Mouse (Mus musculus) cerebellum, adult 2 months (tissue): ENCODE results near the gene Dlx2. TPM values are rescaled to one million over a fixed set of nuclear protein-coding genes. Genes with fewer than 3 reads are reported as not detected.
A peak's percentile ranks its signal among the peaks of the same experiment; 100 is the strongest.

Experiments used
- DNase-seq, 2 experiments: peaks; one replicate each; pipeline ENCODE4 v3.0.0; 2021
- H3K27ac ChIP-seq: fragments of 200-500 bp; 2 replicates; pipeline ENCODE4 v1.5.1; 2012; ENCODE audit warnings: low read length, control low read depth, inconsistent platforms; ENCODE audit not compliant: insufficient read depth
- H3K27me3 ChIP-seq: fragments of 200-500 bp; 2 replicates; pipeline ENCODE4 v1.6.1; 2012; ENCODE audit warnings: inconsistent platforms, mild to moderate bottlenecking, low read length, moderate library complexity; ENCODE audit not compliant: control insufficient read depth, insufficient read depth
- H3K4me1 ChIP-seq: fragments of 200-500 bp; 2 replicates; pipeline ENCODE4 v1.6.1; 2011; ENCODE audit warnings: low read length; ENCODE audit not compliant: control insufficient read depth, insufficient read depth
- H3K4me3 ChIP-seq: fragments of 200-500 bp; replicated peaks from 2 replicates; pipeline ENCODE3; 2011; ENCODE audit warnings: mild to moderate bottlenecking, low read depth, low read length, control low read depth; ENCODE audit not compliant: insufficient read depth
- CTCF ChIP-seq: fragments of 200-500 bp; IDR thresholded peaks from 2 replicates; pipeline ENCODE4 v1.5.1; 2011; ENCODE audit warnings: low read depth, mild to moderate bottlenecking, control low read depth, low read length, moderate library complexity, borderline replicate concordance; ENCODE audit not compliant: insufficient read depth
- POLR2A ChIP-seq: fragments of 200-500 bp; IDR thresholded peaks from 2 replicates; pipeline ENCODE4 v1.6.1; 2011; ENCODE audit warnings: low read length, control low read depth, borderline replicate concordance; ENCODE audit not compliant: insufficient read depth
- WGBS: fragments of 180-500 bp; shearing (Covaris S2); methylation state at CpG from one replicate; pipeline ENCODE4 v1.1.7; 2018; 5-methylcytosine and 5-hydroxymethylcytosine counted together
- polyA plus RNA-seq: library from polyadenylated mRNA; depleted of rRNA; stranded (reverse); fragments of >200 nt; gene quantifications from 2 replicates; pipeline ENCODE4 v1.2.3, GENCODE M21; 2012

Dlx2 gene
- polyA plus RNA-seq, 1 experiment: not detected

- H3K27me3 ChIP-seq: peaks cover 10% of the 10 kb centered on the region; the same call in 1 of the 2 replicates
- TF ChIP-seq POLR2A (no peak), CTCF (no peak)
- no peak within 1 kb of the TSS for H3K4me3 ChIP-seq
- peak in 1 of 2 experiments; percentile 15 for DNase-seq
- H3K4me1 ChIP-seq: 0 out of 2 replicates have a peak, but pooled peaks cover 2% of the 10 kb centered on the region
- no peak within 1 kb of the TSS for H3K27ac ChIP-seq
- WGBS: 5% methylated on average over 26 of the region's 26 CpGs
Measured at GRCm38 (mm10) chr2:71528014-71528713, 18.4 kb downstream of the Dlx2 start, which contains the start of gene Dlx1. Gene Dlx1, plus strand, starts transcription at chr2:71528113.

- TF ChIP-seq CTCF (no peak), POLR2A (no peak)
- DNase-seq: peak in 1 of 2 experiments; percentile 25
- Histone ChIP-seq H3K27me3 (peaks cover 8% of the 10 kb centered on the region; the same call in 1 of the 2 replicates), H3K4me1 (0 out of 2 replicates have a peak, but pooled peaks cover 2% of the 10 kb centered on the region), H3K27ac (no peak overlapping the region), H3K4me3 (no peak overlapping the region)
- 6% methylated on average over 24 of the region's 24 CpGs for WGBS
Measured at GRCm38 (mm10) chr2:71527323-71528013, 19.1 kb downstream of the Dlx2 start.

DNA sequence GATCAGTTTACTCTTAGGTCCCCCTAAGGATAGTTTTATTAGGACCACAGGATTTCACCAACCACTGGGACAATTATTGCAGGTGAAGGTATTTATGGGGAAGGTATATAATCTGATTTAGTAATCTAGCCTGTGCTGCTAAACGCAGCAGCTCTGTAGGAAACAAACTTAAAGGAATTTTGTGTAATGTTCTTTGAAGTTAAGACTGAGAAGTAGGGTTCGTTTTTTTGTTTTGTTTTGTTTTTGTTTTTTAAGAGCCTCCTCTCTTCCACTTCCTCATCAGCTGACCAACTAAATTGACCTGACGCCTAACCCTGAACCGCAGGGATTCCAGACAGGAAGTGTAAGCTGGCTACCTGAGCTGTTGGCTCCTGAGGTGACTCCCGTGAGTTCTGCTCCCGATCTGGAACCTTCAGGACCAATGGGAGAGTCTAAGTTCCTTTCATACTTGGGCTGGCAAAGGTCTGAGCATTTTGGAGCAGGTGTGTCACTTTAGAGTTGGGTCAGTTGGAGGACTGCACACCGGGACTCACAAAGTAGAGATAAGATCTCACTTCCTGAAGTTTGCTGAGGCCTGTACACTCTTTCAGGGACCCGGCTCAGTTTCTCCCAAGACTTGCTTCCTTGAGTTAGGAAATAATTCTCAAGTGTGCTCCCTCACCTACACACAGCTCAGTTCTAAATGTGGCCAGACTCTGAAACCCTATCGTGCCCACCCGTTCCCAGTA lies 19.8 kb downstream of the Dlx2 start:
- Histone ChIP-seq H3K27me3 (peaks cover 7% of the 10 kb centered on the region; the same call in 1 of the 2 replicates), H3K27ac (no peak overlapping the region), H3K4me3 (no peak overlapping the region), H3K4me1 (0 out of 2 replicates have a peak, but pooled peaks cover 2% of the 10 kb centered on the region)
- TF ChIP-seq CTCF (no peak), POLR2A (no peak)
- no peak for DNase-seq
- 6% methylated on average over 10 of the region's 10 CpGs for WGBS

DNA sequence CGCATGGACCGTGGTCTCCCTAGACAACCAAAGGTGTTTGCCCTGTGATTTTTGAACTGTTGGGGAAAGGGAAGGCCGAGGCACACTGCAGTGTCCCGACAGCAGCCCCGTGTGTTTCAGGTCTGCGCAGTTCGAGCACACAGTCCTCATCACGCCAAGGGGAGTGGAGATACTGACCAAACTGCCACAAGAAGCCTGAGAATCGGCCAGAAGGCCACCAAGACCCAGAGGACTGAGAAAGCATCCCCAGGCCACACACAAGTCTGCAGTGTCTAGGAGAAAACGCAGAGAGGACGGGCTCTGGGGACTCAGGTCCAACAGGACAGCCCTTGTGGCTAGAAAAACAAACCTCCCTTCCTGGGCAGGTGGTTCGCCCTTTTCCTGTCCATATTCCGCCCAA lies 21.8 kb downstream of the Dlx2 start:
- no peak overlapping the region for H3K27ac ChIP-seq
- H3K4me3 ChIP-seq: no peak overlapping the region
- WGBS: 55% methylated on average over 13 of the region's 13 CpGs
- no peak for TF ChIP-seq POLR2A
- no peak for TF ChIP-seq CTCF
- 0 out of 2 replicates have a peak, but pooled peaks cover under 1% of the 10 kb centered on the region for H3K4me1 ChIP-seq
- DNase-seq: no peak
- peaks cover 2% of the 10 kb centered on the region; the same call in 1 of the 2 replicates for H3K27me3 ChIP-seq

DNA sequence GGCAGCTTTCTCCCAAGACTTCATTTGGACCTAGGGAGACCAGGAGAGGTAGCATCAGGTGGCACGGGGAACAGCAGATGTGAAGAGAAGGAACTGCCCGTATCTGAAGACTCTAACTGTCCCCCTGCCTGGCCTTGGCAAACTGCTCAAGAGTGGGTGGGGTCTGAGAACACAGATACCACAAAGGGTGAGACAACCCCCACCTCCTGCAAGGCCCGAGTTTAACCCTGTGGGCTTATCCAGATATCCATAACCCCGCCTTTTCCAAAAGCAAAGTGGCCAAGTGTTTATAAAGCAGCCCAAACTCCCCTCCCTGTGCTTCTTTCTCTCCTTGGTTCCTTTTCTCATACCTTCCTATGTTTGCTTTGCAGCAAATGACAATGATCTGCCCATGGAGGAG lies 23.1 kb downstream of the Dlx2 start:
- H3K27ac ChIP-seq: no peak overlapping the region
- H3K4me1 ChIP-seq: no peaks in the 10 kb centered on the region
- no peak overlapping the region for H3K4me3 ChIP-seq
- WGBS: 61% methylated on average over 4 of the region's 4 CpGs
- no peaks in the 10 kb centered on the region; the same call in 1 of the 2 replicates for H3K27me3 ChIP-seq
- no peak for DNase-seq
- TF ChIP-seq CTCF (no peak), POLR2A (no peak)

GRCm38 (mm10) chr2:71522871-71523270 lies 23.7 kb downstream of the Dlx2 start:
- no peak for TF ChIP-seq CTCF
- DNase-seq: no peak
- Histone ChIP-seq H3K27ac (no peak overlapping the region), H3K4me1 (no peaks in the 10 kb centered on the region), H3K27me3 (no peaks in the 10 kb centered on the region; the same call in 1 of the 2 replicates), H3K4me3 (no peak overlapping the region)
- 87% methylated on average over 4 of the region's 4 CpGs for WGBS

DNA sequence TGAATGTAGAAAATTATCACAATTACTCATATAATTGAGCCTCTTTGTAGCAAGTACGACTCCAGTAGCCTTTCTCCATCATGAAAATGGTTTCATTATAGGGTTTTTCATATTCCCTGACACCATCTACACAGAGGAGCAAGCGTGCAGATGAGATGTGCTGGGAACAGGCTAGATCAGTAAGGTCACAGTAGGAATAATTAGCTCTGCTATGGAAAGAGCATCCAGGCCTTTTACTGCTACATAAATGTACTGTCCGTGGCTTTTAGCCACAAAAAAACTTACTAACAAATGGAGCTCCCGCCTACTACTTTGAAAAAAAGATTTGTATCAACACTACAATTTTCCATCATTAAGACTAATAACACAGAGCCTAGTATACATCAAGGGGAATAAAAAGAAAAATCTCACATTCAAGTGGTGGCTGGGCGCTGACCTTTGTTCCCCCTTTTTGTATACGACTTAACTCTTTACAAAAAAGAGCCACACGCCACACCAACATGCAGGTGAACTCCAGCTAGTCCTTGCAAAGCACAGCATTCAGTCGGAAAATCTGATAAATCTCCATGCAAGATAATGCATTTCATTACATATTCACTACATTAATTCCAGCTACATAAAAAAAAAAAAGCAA lies 29.0 kb downstream of the Dlx2 start:
- TF ChIP-seq CTCF (no peak), POLR2A (no peak)
- Histone ChIP-seq H3K4me3 (no peak overlapping the region), H3K27me3 (no peaks in the 10 kb centered on the region), H3K4me1 (no peaks in the 10 kb centered on the region), H3K27ac (no peak overlapping the region)
- WGBS: 83% methylated on average over 8 of the region's 8 CpGs
- no peak for DNase-seq
